Mouse (Mus musculus): ENCODE measurements around the gene Drosha.
"Not testable (repeated sequence)": the region's sequence is repeated elsewhere in the genome, so short reads cannot be mapped to it uniquely, and the experiment has no call there.

Drosha gene

GRCm38 (mm10) chr15:12936217-12936732 is 111.7 kb downstream of the Drosha start:
- no peak for DNase-seq (ENCODE audit: low spot score)

GRCm38 (mm10) chr15:12937326-12937725 is 112.7 kb downstream of the Drosha start:
- DNase-seq (ENCODE audit: low spot score): not testable (repeated sequence)

GRCm38 (mm10) chr15:12941106-12941505 is 116.5 kb downstream of the Drosha start:
- no peak for DNase-seq (ENCODE audit: low spot score)

- no peak for DNase-seq (ENCODE audit: low spot score)
These were observed 117.1 kb downstream of the Drosha start for GRCm38 (mm10) chr15:12941651-12942180.

GRCm38 (mm10) chr15:12942424-12942823 is 117.8 kb downstream of the Drosha start:
- no peak for DNase-seq (ENCODE audit: low spot score)

GRCm38 (mm10) chr15:12958051-12958450 is 133.4 kb downstream of the Drosha start:
- DNase-seq (ENCODE audit: low spot score): no peak

GRCm38 (mm10) chr15:12962179-12962578 is 137.6 kb downstream of the Drosha start:
- no peak for DNase-seq (ENCODE audit: low spot score)

GRCm38 (mm10) chr15:12965209-12965608 is 140.6 kb downstream of the Drosha start:
- no peak for DNase-seq (ENCODE audit: low spot score)

- DNase-seq (ENCODE audit: low spot score): no peak
These were observed 144.2 kb downstream of the Drosha start for GRCm38 (mm10) chr15:12968815-12969214.

- DNase-seq (ENCODE audit: low spot score): no peak
These were observed 147.8 kb downstream of the Drosha start for GRCm38 (mm10) chr15:12972441-12972840.

Data from left cerebral cortex, adult 11 months (tissue).